8 mouse cellular contexts compared by ENCODE assay signal in genomic region chr12:24493412-24493811, GRCm38 (mm10). TPM values are rescaled to one million over a fixed set of nuclear protein-coding genes. Genes with fewer than 3 reads are reported as not detected.
DNase-seq lines count a peak whose midpoint lies in the region; ATAC-seq and TF ChIP-seq lines count a peak whose summit lies in the region.

No protein-coding gene starts in this region.

- no peak for TF ChIP-seq CTCF in midbrain, postnatal 0 days (IDR thresholded peaks at IDR 0.05)

- no peaks in the 10 kb centered on the region for H3K27me3 ChIP-seq in heart, embryonic 10.5 days (ENCODE audit: insufficient read depth, poor library complexity, severe bottlenecking)
- H3K27me3 ChIP-seq in midbrain, postnatal 0 days (ENCODE audit: insufficient read depth, low read length): no peaks in the 10 kb centered on the region

- peak; percentile 42 for ATAC-seq in CD4-positive, CD25-positive, alpha-beta regulatory T cell, adult 4 months
- ATAC-seq in midbrain, postnatal 0 days (ENCODE audit: low FRiP score): no peak
- no peak for ATAC-seq in frontal cortex, adult (ENCODE audit: low TSS enrichment)

- DNase-seq in adrenal gland, postnatal 14 days: peak; percentile 31
- DNase-seq in adrenal gland, postnatal 25 days: no peak
- peak; percentile 73 for DNase-seq in heart, embryonic 10.5 days (ENCODE audit: low spot score)
- DNase-seq in kidney, postnatal 4 days: peak; percentile 20 to 37
- no peak for DNase-seq in midbrain, postnatal 0 days (ENCODE audit: low spot score)
- no peak for DNase-seq in frontal cortex, postnatal 25 days (ENCODE audit: low spot score in 2 of 2)

- H3K27ac ChIP-seq in heart, embryonic 10.5 days: peak overlapping the region; percentile 59
- no peak overlapping the region for H3K27ac ChIP-seq in midbrain, postnatal 0 days (ENCODE audit: low read depth, low read length)

- H3K36me3 ChIP-seq in heart, embryonic 10.5 days: no peaks in the 10 kb centered on the region
- H3K36me3 ChIP-seq in midbrain, postnatal 0 days (ENCODE audit: insufficient read depth, low read length): no peaks in the 10 kb centered on the region

- H3K4me2 ChIP-seq in midbrain, postnatal 0 days (ENCODE audit: low read depth, low read length, poor library complexity, severe bottlenecking): peak overlapping the region; percentile 22; the same call in 1 of the 2 replicates

- H3K9ac ChIP-seq in midbrain, postnatal 0 days (replicated peaks; ENCODE audit: low read length, poor library complexity, severe bottlenecking): no peak overlapping the region

- 51% methylated on average over 30 of the region's 30 CpGs for WGBS in heart, embryonic 10.5 days
- 66% methylated on average over 30 of the region's 30 CpGs for WGBS in midbrain, postnatal 0 days

- H3K4me3 ChIP-seq in heart, embryonic 10.5 days: peak overlapping the region; percentile 32; the same call in 1 of the 2 replicates
- H3K4me3 ChIP-seq in midbrain, postnatal 0 days (ENCODE audit: low read depth, low read length): no peak overlapping the region

- H3K4me1 ChIP-seq in heart, embryonic 10.5 days: peaks cover 6% of the 10 kb centered on the region; the same call in 1 of the 2 replicates
- no peaks in the 10 kb centered on the region for H3K4me1 ChIP-seq in midbrain, postnatal 0 days (ENCODE audit: insufficient read depth, low read length)

- H3K9me3 ChIP-seq in heart, embryonic 10.5 days: no peaks in the 10 kb centered on the region
- no peaks in the 10 kb centered on the region for H3K9me3 ChIP-seq in midbrain, postnatal 0 days (ENCODE audit: low read length)

RNA-seq across cellular contexts. Expression of gene Taf1b, which starts 4.7 kb away (rescaled TPM):
- 13.4 and 15.1 TPM in 2 replicates for total RNA-seq in adrenal gland, postnatal 14 days (2021)
- total RNA-seq in adrenal gland, postnatal 25 days (2021): 15.4 and 20.2 TPM in 2 replicates
- polyA plus RNA-seq in CD4-positive, CD25-positive, alpha-beta regulatory T cell, adult 4 months (2017; shearing (Covaris generic)): 10 to 100 TPM; 64.3 to 69.6 TPM
- polyA plus RNA-seq in heart, embryonic 10.5 days (2016; fragmentation: Nextera tagmentation; extraction: Ambion mirVana): 28.9 and 29.1 TPM in 2 replicates
- 15.2 and 17.5 TPM in 2 replicates for total RNA-seq in midbrain, postnatal 0 days (2014; rRNA removed)
- polyA plus RNA-seq in midbrain, postnatal 0 days (2015; fragmentation: Nextera tagmentation; extraction: Ambion mirVana): 33.1 and 34.2 TPM in 2 replicates

Comparison
In these comparisons a context has a peak if more than half of its experiments do, and no peak if none do; other contexts are left out.
1. DNase-seq: peak in adrenal gland, postnatal 14 days (single experiment), heart, embryonic 10.5 days (single experiment) and kidney, postnatal 4 days (2 of 2); none in adrenal gland, postnatal 25 days (single experiment), midbrain, postnatal 0 days (single experiment) and frontal cortex, postnatal 25 days (0 of 2).